Mouse (Mus musculus): ENCODE measurements around the gene Meis2.

- TF ChIP-seq CTCF (IDR thresholded peaks at IDR 0.05; ENCODE audit: control insufficient read depth, insufficient read depth, insufficient replicate concordance, low read depth, low read length) (no peak), POLR2A (IDR thresholded peaks at IDR 0.05; ENCODE audit: control insufficient read depth, low read depth, low read length) (no peak)
Measured at GRCm38 (mm10) chr2:115950645-115951044, 115.0 kb downstream of the Meis2 start.
